In the genomic region with DNA sequence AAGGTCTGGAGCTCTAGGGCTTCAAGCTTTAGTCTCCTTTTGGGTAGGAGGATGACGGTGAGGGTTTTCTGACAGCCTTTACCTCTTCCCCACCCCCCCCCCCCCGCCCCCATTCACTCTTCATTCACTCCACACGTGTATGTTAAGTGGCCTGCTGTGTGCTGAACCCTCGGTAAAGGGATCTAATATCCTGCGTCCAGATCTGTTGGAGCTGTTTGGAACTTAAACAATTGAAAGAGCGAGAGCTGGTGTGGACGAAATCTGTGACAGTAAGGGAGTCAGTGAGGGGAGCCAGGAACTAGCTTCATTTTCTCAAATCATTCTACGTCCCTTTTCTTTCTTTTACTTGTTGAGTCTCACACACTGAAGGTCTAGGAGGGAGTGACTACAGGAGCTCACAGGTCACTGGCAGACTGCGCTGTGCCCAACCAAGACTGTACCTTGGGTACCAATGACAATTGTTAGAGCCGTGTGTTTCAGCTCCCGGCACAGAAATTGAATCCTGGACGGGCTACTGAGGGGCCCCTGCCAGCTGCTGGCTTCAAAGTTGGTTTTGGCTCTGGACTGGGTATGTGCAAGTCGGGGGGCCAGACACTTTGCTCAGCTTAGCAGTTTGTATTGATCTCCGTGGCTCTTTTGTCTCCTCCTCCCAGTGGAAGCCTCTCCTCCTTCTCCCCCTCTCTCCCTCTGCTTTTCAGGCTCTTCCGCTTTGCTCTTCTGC, we compare ENCODE assay signal across 8 mouse cellular contexts. TPM values are rescaled to one million over a fixed set of nuclear protein-coding genes. Genes with fewer than 3 reads are reported as not detected.
A peak's percentile ranks its signal among the peaks of the same experiment; 100 is the strongest.
DNase-seq lines count a peak whose midpoint lies in the region; ATAC-seq and TF ChIP-seq lines count a peak whose summit lies in the region.

Gene Drp2, plus strand, starts transcription at position 689 of the 721 bp plus-strand sequence.

- TF ChIP-seq CTCF in lung, adult 2 months (IDR thresholded peaks at IDR 0.05; ENCODE audit: insufficient read depth, low read length), result no peak

- H3K27me3 ChIP-seq in hindbrain, embryonic 11.5 days (ENCODE audit: control insufficient read depth, insufficient read depth, low read length), result no peaks in the 10 kb centered on the region; the same call in 1 of the 2 replicates
- H3K27me3 ChIP-seq in limb, embryonic 15.5 days, result peaks cover 7% of the 10 kb centered on the region; the same call in 1 of the 2 replicates
- H3K27me3 ChIP-seq in stomach, embryonic 16.5 days (ENCODE audit: control insufficient read depth, insufficient read depth, low read length), result peaks cover 4% of the 10 kb centered on the region; the same call in 1 of the 2 replicates

- H3K4me2 ChIP-seq in hindbrain, embryonic 11.5 days (replicated peaks; ENCODE audit: low read depth, low read length), result peak within 1 kb of the TSS; percentile 44
- peak within 1 kb of the TSS; percentile 52 for H3K4me2 ChIP-seq in limb, embryonic 15.5 days
- peak within 1 kb of the TSS; percentile 49 for H3K4me2 ChIP-seq in stomach, embryonic 16.5 days (ENCODE audit: low read depth, low read length)

- ATAC-seq in hindbrain, embryonic 11.5 days (ENCODE audit: low FRiP score), result peak; percentile 81
- ATAC-seq in limb, embryonic 15.5 days (ENCODE audit: insufficient number of reproducible peaks, low FRiP score, low TSS enrichment, low read depth), result no peak
- no peak; the same call in 1 of the 2 replicates for ATAC-seq in stomach, embryonic 16.5 days (ENCODE audit: insufficient read depth, low FRiP score)

- no peaks in the 10 kb centered on the region for H3K9me3 ChIP-seq in hindbrain, embryonic 11.5 days (ENCODE audit: control insufficient read depth, low read length)
- no peaks in the 10 kb centered on the region for H3K9me3 ChIP-seq in limb, embryonic 15.5 days
- H3K9me3 ChIP-seq in stomach, embryonic 16.5 days (replicated peaks; ENCODE audit: control insufficient read depth, low read length), result no peaks in the 10 kb centered on the region

- TF ChIP-seq POLR2A in lung, adult 2 months (IDR thresholded peaks at IDR 0.05; ENCODE audit: borderline replicate concordance, extremely low read depth, low read depth, low read length), result no peak

- peak within 1 kb of the TSS; percentile 38 for H3K4me3 ChIP-seq in lung, adult 2 months (replicated peaks; ENCODE audit: extremely low read depth, low read depth, low read length)
- H3K4me3 ChIP-seq in hindbrain, embryonic 11.5 days (ENCODE audit: low read depth, low read length), result peak within 1 kb of the TSS; percentile 31
- peak within 1 kb of the TSS; percentile 36 for H3K4me3 ChIP-seq in limb, embryonic 15.5 days
- peak within 1 kb of the TSS; percentile 42 for H3K4me3 ChIP-seq in stomach, embryonic 16.5 days (replicated peaks; ENCODE audit: low read length)

- H3K4me1 ChIP-seq in lung, adult 2 months (ENCODE audit: control insufficient read depth, insufficient read depth, low read length), result no peaks in the 10 kb centered on the region
- H3K4me1 ChIP-seq in hindbrain, embryonic 11.5 days (replicated peaks; ENCODE audit: control insufficient read depth, insufficient read depth, low read length), result no peaks in the 10 kb centered on the region
- H3K4me1 ChIP-seq in limb, embryonic 15.5 days, result no peaks in the 10 kb centered on the region
- H3K4me1 ChIP-seq in stomach, embryonic 16.5 days (ENCODE audit: control insufficient read depth, insufficient read depth, low read length), result no peaks in the 10 kb centered on the region

- H3K36me3 ChIP-seq in hindbrain, embryonic 11.5 days (ENCODE audit: control insufficient read depth, insufficient read depth, low read length), result no peaks in the 10 kb centered on the region
- no peaks in the 10 kb centered on the region for H3K36me3 ChIP-seq in limb, embryonic 15.5 days
- H3K36me3 ChIP-seq in stomach, embryonic 16.5 days (ENCODE audit: control insufficient read depth, insufficient read depth, low read length), result no peaks in the 10 kb centered on the region

- H3K27ac ChIP-seq in hindbrain, embryonic 11.5 days (ENCODE audit: low read depth, low read length), result 0 out of 2 replicates have a peak within 1 kb of the TSS, but pooled peaks have one; percentile 30
- H3K27ac ChIP-seq in limb, embryonic 15.5 days, result no peak within 1 kb of the TSS
- 0 out of 2 replicates have a peak within 1 kb of the TSS, but pooled peaks have one; percentile 2 for H3K27ac ChIP-seq in stomach, embryonic 16.5 days (ENCODE audit: low read length)

- DNase-seq in adrenal gland, postnatal 14 days, result peak; percentile 4
- no peak for DNase-seq in adrenal gland, postnatal 36 days
- DNase-seq in lung, adult 2 months, result peak; percentile 3
- no peak for DNase-seq in lung, postnatal 25 days (ENCODE audit: low spot score)
- peak; percentile 51 for DNase-seq in hindbrain, embryonic 11.5 days (ENCODE audit: low spot score)
- no peak for DNase-seq in T-cell, adult 2 months (ENCODE audit: low spot score)

- WGBS in lung, adult 2 months, result 37% methylated on average over 15 of the region's 15 CpGs
- 20% methylated on average over 14 of the region's 15 CpGs for WGBS in hindbrain, embryonic 11.5 days
- WGBS in limb, embryonic 15.5 days, result 36% methylated on average over 15 of the region's 15 CpGs
- 30% methylated on average over 15 of the region's 15 CpGs for WGBS in stomach, embryonic 16.5 days

- peak within 1 kb of the TSS; percentile 42; the same call in 1 of the 2 replicates for H3K9ac ChIP-seq in hindbrain, embryonic 11.5 days (ENCODE audit: low read depth, low read length)
- no peak within 1 kb of the TSS for H3K9ac ChIP-seq in limb, embryonic 15.5 days
- peak within 1 kb of the TSS; percentile 46 for H3K9ac ChIP-seq in stomach, embryonic 16.5 days (ENCODE audit: low read length)

RNA-seq across cellular contexts. Expression of gene Drp2, which starts in this region (rescaled TPM):
- 0.41 and 0.53 TPM in 2 replicates for total RNA-seq in adrenal gland, postnatal 14 days (2021)
- under 1 TPM; 0.17 to 0.23 TPM for total RNA-seq in adrenal gland, postnatal 36 days (2021)
- 0.24 and 0.75 TPM in 2 replicates for polyA plus RNA-seq in lung, adult 2 months (2012; rRNA removed)
- polyA plus RNA-seq in hindbrain, embryonic 11.5 days (2014; fragmentation: Nextera tagmentation; extraction: Ambion mirVana), result 6.5 and 8.4 TPM in 2 replicates
- polyA plus RNA-seq in limb, embryonic 15.5 days (2015; fragmentation: Nextera tagmentation; extraction: Ambion mirVana), result 2.8 and 3.4 TPM in 2 replicates
- polyA plus RNA-seq in stomach, embryonic 16.5 days (2015; fragmentation: Nextera tagmentation; extraction: Ambion mirVana), result 1.8 and 2.2 TPM in 2 replicates

Comparison
In these comparisons a context has a peak if more than half of its experiments do, and no peak if none do; other contexts are left out.
1. Peak in DNase-seq in adrenal gland, postnatal 14 days; RNA of the gene not detected or under 1 TPM.
2. Peak in DNase-seq and H3K4me3 ChIP-seq in lung, adult 2 months; RNA of the gene not detected or under 1 TPM.